Mouse (Mus musculus) spleen, postnatal 4 days (tissue): ENCODE measurements around the gene Cdh6.

Experiments used
- DNase-seq, 2 experiments: peaks; one replicate each; pipeline ENCODE4 v3.0.0; 2022; ENCODE audit warnings: low spot score in 2 of 2

The Cdh6 gene

GRCm38 (mm10) chr15:13173071-13173778, at the start of gene Cdh6:
TSS of gene Cdh6 (minus strand) at chr15:13173675.
- no peak for DNase-seq

- DNase-seq = no peak
Observed at GRCm38 (mm10) chr15:13219727-13220454, 46.4 kb upstream of the Cdh6 start.

- DNase-seq = no peak
Observed at GRCm38 (mm10) chr15:13217800-13218199, 44.3 kb upstream of the Cdh6 start.

DNA sequence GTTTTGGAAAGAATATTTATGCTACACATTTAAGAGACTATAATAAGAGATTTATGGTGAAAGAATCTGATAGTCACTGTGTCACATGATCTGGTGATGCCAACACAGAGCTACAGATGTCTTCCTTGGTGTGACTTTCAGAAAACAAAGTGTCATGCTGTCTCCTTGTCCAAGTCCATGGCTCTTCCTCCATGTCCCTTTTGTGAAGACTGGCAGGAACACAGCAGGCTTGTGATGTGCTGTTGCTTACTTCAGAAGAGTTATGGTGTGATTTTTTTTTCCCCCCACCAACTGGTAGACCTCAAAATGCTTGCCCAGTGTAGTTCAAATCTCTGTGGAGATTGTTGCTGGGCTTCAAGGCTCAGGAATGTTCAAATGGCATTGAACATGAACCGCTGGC, 43.7 kb upstream of the Cdh6 start:
- no peak for DNase-seq

- no peak for DNase-seq
Observed at GRCm38 (mm10) chr15:13212956-13213355, 39.5 kb upstream of the Cdh6 start.

DNA sequence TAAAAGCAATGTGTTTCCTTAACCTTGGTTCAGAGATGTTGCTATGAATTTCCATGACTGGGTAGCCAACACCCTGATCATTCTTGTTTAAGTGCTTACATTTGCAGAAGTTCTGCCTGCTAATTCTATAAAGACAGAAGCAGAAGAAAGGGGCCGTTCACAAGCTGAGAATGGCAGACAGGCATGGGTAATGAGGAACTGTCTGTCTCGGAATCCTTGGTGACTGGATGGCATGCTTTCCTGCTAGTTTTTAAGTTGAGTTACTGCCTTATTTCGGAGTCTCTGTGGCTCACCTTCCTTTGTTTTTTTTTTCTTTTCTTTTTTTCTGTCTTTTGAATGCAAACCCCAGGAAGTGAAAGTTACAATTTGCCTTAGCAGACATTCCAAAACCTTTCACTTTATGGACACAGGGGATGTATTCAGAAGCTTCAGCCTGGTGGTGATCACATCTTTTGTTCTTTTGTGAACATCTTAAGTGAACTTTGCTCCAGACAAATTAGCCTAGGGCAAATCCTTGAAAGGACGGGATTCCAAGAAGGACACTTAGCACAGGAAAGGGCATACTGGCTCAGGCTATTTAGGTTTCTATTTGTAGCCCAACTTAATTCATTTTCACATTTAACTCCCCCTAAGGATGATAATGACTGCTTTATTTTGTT, 38.7 kb upstream of the Cdh6 start:
- no peak for DNase-seq

GRCm38 (mm10) chr15:13210186-13210585, 36.7 kb upstream of the Cdh6 start:
- DNase-seq = no peak

DNA sequence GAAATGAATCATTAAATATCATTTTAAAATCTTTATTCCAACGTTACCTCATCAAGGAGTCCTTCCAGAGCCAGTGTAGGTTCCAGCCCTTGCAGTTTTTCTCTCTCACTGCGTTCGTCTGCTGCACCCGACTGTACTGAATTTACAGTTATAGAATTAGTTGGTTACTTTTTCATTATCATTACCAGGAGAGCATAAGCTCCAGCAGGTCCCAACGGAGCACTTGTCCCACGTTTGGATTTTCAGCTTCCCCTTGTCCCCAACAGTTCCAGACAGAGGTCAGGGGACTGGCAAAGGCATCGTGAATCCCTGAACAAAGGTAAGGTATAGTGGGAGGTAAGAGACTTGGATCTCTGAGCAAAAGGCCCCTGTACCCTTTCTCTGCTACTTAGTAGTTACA, 35.2 kb upstream of the Cdh6 start:
- DNase-seq = peak in 1 of 2 experiments; percentile 34

GRCm38 (mm10) chr15:13196237-13196636, 22.8 kb upstream of the Cdh6 start:
- no peak for DNase-seq

- DNase-seq = no peak
Observed at GRCm38 (mm10) chr15:13194048-13194447, 20.6 kb upstream of the Cdh6 start.

DNA sequence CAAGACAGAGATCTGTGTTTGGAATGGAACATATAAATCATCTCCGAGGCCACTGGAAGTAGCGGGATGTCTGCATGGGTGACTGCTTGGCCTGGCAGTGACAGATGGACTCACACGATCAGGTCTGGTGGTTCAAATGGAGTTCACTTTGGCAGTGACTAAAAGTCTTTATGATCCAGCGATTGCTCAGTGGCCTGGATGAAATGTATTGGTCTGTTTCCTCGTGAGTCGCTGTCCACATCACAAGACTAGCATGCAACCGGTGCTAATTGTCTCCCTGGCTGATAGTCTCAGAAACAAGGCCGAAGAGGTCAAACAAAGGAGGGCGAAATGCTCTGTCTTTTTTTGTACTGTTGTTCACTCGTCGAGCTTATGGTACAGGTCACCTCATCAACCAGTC, 19.6 kb upstream of the Cdh6 start:
- DNase-seq = no peak

GRCm38 (mm10) chr15:13183661-13184060, 10.2 kb upstream of the Cdh6 start:
- no peak for DNase-seq

- DNase-seq = no peak
Observed at GRCm38 (mm10) chr15:13181430-13181829, 8.0 kb upstream of the Cdh6 start.

- no peak for DNase-seq
Observed at GRCm38 (mm10) chr15:13181014-13181413, 7.5 kb upstream of the Cdh6 start.

DNA sequence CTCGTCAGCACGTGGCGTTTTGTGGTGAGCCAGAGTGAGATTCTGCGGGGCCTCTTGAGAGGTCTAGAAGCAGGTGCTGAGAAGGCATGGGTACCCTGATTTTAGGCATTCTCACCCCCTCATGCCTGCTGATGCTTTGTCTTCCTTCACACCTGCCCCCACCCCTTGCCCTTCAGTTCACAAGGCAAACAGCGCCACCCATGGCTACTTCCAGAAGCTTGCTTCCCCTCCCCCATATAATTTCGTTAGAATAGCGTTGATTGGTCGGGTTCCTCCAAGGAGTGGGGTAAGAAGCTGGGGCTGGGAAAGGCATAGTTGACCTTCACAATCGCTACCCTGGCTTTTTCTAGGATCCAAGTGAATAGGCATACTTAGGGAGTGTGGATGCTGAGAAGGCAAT, 2.5 kb upstream of the Cdh6 start:
- DNase-seq = no peak

DNA sequence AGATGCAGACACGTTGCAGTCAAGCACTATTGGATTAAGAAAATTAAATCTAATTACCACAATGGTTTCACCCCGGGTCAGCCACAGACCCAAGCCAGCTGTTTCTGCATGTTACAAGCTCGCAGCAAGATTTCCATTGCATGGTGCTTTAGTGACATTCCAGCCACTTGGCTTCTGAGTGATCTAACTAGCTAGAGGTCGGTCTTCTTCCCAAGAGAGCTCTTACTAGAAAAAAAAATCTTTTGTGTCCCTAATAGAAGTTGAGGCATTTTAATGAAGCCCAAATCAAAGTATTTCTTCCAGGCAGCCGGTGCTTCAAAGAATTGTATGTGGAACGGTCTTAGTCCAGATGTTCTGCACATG, 1.1 kb upstream of the Cdh6 start:
- DNase-seq = no peak

GRCm38 (mm10) chr15:13173840-13174617, 554 bp upstream of the Cdh6 start:
- DNase-seq = no peak

DNA sequence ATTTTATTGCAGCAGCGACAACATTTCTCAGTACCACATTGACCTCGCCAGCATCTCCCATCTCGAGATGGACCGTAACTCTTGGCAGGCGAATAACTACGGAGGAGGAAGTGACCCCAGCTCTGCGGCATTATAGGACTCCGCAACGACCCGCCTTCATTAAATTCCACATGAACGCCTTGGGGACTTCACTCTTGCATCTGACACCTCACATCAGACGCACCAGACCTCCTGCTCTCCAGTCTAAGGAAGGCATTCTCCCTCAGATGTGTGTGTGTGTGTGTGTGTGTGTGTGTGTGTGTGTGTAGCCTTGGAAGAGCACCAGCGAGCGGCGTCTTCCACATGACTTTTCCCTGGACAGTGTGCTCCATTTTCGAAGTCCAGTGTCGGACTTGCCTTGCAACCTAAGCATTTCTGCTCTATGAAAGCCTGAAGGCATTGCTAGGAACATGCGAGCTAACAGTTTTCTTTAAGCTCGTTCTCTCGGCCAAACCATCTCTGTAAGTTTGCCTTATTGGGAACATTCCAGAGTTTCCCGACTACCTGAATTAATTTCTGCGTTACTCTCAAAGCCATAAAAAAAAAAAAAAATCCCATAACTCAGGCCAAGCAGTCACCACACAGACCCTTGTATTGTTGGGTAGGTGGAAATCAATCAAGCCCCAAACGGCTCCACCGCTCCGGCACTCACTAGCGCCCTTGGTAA, 957 bp downstream of the Cdh6 start:
- DNase-seq = no peak

DNA sequence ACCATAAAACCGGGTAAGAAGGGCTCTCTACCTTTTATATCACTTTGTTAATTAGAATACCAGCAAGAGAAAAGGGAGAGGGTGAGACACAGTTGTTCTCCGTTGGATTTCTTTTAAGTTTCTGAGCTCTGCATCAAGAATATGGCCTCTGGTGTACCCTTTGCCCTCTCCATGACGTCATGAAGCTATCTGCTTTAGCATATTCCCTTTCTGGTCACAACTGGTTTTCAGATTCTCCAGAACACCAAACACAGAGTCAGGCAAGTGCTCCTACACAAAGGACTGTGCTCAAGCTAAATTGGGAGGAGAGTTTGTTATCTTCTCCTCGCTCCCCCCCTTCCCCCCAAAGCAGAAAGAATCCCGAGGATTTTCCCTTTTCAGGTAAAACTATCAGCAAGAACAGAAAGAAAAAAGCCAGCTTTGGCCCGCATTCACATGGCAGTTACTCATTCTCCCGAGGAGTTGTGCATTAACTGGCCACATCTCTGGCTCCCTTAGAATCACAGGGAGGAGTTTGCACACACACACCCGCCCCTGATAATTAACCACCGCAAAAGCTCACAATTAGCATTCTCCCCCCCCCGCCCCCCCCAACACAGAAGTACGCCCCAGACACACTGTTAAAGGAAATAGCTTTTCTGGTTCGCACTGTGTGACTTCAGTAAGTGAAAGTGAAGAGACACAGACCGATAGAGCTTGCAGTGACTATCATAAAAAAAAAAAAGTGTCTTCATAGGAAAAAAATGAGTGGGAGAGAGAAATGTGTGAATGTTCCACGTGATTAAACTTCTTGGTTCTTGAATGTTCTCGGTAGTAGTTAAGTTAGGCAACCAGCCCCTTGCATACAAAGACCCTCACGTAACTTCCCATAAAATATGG, 1.8 kb downstream of the Cdh6 start:
- DNase-seq = no peak

DNA sequence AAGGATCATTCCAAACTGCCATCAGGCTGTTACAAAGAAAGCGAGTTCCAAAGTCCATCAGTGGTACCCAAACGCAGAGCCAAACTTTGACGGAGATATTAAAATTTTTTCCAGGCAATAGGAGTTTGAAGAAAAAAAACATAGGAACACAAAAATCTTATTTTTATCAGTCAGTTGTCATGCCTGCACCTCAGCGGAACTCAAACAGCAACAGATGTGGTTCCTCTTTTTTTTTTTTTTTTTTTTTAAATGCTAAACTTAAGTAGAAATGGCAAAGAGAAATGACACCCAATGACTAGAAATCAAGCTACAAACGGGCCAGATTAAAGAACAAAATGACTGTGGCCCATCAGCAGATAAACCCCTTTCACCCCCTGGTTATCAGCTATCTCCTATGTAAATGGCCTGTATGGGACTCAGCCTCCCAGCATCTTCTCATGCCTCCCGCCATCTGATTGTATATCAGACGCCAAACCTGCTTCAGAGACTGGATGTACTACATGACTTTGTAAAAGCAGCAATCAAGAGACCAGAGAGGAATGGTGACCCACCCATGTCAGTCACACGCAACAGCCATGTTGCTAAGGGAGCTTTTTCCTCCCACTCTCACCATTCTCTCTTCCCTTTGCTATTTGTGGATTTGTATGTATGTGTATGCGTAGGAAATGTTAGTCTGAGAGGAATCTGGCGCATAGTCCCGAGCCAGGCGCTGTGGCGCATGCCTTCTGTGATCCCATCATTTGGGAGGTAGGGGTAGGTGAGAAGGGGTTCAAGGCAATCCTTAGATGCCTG, 8.2 kb downstream of the Cdh6 start:
- DNase-seq = no peak
